Mouse (Mus musculus) mesoderm, embryonic 11.5 days (tissue): ENCODE results near the gene Fermt1.

Experiments
- DNase-seq: peaks from one replicate; pipeline ENCODE4 v3.0.0-alpha.2; 2012; ENCODE audit warnings: low read depth, low spot score

Gene Fermt1

DNA sequence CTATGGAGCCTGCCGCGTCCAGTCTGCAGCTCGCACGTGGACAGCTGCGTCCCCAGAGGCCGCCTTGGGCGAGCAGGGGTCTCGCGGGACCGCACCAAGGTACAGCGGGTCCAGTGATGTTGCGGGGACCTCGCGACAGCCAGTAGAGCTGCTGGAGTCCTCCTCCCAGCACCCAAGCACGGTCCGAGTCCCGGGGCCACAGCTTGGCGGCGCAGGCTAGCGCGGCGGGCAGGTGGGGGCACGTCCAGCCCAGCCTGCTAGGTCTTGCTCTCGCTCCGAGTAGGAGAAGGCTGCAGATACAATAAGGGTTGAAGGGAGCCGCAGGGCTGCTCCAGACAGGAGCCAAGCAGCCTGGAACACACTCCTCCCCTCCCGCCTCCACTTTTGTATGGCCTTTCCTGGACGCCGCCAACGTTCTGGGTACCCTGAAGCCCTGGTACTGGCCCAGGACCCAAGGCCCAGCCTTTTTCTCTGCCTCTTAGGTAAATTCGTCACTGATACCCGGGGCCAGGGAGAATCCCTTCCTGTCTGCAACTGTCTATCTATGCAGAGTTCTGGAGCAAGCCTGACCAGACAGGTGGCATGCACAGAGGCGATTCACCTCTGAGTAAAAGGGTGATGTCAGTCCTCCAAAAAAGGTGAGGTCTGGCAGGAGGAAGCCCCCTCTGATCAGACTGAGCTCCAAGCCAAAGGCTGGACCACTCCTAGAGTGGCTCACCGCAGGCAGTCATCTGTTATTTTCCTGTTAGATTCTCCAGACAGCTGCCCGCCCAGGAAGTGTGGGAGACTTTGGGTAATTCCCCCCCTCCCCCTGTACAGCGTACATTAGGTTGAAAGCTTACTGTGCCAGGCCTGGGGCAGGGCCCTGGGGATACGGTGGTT, at the start of gene Fermt1:
Fermt1 (minus strand) TSS at position 581 of the 882 bp plus-strand sequence.
- peak; percentile 35 for DNase-seq

GRCm38 (mm10) chr2:132992659-132993531, 47.2 kb upstream of the Fermt1 start:
- DNase-seq: no peak

GRCm38 (mm10) chr2:132989778-132990564, 44.3 kb upstream of the Fermt1 start:
- no peak for DNase-seq

- no peak for DNase-seq
These were observed 27.6 kb upstream of the Fermt1 start for GRCm38 (mm10) chr2:132973346-132973745.

- DNase-seq: peak; percentile 58
These were observed 25.1 kb upstream of the Fermt1 start for GRCm38 (mm10) chr2:132970772-132971173.

DNA sequence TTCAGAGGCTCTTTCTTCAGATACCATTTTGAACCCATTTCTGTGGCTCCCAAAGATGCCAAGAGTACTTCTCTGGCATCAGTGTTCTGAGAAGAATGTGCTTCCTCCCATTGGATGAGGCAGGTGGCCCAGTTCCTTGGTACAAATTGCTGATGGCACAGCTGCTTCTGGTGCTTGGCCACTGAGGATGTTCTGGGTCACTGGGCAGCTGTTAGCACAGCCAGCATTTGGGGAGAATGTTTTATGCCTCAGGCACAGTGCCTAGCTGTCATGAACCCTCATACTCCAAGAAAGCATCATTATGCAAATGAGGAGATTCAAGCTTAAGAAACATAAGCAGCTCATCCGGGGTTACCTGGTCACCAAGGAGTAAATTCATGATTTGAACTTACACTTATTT, 12.1 kb upstream of the Fermt1 start:
- DNase-seq: no peak

GRCm38 (mm10) chr2:132952197-132952596, 6.5 kb upstream of the Fermt1 start:
- peak; percentile 51 for DNase-seq

DNA sequence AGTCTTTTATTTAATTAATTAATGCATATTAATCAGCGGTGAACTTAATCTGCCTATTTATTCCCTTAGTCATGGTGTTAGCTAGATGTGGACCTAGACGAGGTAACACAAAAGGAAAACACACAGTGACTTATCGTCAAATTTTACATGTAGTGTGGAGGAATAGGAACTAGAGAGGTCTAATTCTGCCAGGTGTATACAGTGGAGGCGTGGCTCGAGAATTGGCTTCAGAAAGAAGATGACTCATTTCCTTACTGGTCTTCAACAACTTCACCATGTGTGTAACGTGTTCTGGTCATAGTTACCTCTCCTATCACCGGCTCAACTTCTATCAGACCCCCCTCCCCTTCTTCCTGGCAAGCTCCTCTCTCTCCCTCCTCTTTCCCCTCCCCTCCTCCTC, 2.5 kb upstream of the Fermt1 start:
- no peak for DNase-seq

DNA sequence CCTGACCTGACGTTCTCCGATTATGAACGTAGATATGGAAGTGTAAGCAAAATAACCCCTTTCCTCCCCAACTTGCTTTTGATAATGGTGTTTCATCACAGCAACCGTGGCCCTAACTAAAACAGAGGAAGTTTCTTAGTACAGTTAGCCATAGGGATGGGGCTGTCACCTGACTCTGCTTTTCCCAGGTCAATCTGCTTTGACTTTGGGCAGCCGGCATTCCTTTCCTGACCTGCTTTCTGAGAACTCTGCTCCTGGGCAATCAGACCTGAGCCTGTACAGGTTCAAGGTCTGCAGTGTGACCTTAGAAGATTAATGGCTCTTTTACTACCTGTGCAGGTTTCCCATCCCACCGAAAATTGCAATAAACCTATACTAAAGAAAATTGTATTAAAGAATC, 1.3 kb upstream of the Fermt1 start:
- no peak for DNase-seq

- peak; percentile 38 for DNase-seq
These were observed 888 bp downstream of the Fermt1 start for GRCm38 (mm10) chr2:132944711-132945325.

DNA sequence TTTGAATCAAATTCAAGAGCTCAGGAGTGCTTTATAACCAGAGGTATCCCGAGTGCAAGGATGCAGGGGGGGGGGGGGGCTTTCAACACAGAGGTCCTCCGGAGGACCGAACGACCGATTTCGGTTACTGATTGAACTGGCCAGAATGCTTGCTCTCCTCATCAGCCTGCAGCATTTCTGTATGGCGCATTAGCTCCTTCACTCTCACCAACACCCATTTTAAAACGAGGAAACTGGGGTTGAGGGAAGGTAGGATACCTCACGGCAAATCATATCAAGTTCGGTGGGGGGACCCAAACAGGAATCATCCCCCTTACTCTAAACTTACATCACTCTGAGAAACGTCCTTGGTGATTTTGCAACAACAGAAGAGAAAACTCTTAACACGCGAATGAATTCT, 1.7 kb downstream of the Fermt1 start:
- DNase-seq: no peak

DNA sequence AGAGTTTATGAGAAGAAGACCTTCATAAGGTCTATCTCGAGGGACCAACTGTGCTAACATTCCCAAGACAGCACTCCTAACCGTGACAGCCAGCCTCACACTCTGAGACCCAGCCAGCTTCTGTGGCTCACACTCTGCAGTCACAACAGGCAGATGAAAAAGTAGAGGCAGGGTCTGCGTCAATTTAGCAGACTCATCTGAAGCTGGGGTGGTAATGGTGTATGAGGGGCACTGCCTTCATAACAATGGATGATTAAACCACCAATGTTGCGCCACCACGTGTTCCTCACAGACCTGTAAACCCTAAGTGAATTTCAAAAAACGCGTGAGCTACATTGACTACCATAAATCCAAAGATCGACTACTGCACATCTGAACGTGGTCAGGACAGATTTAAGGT, 2.1 kb downstream of the Fermt1 start:
- no peak for DNase-seq

- no peak for DNase-seq
These were observed 6.7 kb downstream of the Fermt1 start for GRCm38 (mm10) chr2:132939056-132939455.

GRCm38 (mm10) chr2:132936176-132936575, 9.5 kb downstream of the Fermt1 start:
- DNase-seq: no peak

DNA sequence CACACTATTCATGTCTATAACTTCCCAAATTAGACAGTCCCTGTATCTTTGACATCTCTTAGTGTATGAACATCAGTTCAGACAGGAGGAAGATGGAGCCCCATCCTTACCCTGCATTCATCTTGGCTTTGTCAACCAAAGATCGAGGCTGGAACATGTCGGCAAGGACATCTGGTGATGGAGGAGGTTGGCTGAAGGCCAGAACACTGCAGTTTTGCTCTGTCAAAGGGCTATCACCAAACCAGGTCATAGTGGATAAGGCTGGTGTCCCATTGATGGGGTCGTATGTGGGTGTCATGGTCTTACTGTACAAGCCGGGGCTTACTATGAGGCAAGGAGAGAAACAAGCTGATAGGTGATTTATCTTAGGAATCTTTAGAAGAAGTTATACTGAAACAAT, 11.0 kb downstream of the Fermt1 start:
- no peak for DNase-seq

DNA sequence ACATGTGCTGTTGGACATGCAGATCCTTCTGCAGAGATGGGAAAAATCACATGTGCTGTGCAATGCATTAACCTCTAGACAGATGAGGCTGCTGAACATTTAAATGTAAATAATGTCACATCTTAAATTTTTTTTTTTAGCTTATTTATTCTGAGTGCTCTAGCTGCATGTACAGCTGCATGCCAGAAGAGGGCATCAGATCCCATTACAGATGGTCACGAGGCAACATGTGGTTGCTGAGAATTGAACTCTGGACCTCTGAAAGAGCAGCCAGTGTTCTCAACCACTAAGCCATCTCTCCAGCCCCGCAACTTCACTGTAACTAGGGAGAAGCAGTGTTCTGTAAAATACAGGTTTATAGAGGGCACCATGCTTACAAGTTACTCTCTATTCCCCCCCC, 11.6 kb downstream of the Fermt1 start:
- no peak for DNase-seq

DNA sequence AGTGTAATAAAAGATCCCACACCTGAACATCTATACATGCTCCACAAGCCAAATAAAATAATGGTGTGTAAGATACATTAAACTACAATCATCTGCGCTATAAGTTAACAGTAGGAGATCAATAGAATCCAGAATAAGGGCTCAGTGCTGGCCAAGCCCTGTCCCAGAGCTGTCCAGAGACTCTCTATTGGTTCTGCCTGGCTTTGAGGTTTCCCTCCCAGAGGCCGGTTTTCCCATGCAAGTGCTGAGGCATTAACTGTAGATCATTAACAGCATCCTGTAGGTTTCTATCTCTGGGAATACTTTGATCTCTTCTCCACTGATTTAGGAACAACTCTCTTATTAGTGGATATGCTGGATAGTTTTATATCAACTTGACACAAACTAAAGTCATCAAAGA, 16.7 kb downstream of the Fermt1 start:
- DNase-seq: no peak

DNA sequence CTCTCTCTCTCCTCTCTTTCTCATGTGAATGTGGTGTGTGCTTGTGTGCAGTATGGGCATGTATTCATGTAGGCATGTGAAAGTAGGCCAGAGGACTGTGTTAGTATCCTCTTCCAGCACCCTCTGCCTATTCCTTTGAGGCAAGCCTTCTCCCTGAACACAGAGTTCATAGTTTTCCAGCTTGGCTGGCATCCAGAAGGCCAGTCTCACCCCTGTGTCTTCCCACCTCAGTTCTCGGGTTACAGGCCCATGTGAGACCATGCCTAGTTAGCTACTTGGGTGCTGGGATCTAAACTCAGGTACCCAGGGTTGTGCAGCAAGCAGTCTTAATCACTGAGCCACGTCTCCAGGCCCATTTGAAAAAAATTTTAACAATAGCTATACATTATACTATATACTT, 17.8 kb downstream of the Fermt1 start:
- DNase-seq: no peak

DNA sequence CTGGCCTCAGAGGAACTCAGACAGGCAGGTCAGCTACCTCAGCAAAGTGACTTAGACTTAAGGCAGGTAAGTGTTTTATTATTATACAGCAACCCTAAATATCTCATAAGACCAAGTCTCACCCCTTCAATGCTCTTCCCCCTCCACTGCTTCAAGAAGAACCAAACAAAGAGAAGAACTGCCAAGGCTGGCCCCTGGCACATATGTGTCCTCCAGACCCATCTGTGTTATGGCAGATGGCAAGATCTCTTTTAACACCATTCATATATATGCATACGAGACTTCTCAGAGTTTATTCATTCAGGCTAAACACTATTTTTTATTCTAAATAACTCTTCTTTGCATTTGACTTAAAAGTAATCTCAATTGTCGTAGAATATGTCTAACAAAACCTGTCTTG, 18.4 kb downstream of the Fermt1 start:
- DNase-seq: no peak

DNA sequence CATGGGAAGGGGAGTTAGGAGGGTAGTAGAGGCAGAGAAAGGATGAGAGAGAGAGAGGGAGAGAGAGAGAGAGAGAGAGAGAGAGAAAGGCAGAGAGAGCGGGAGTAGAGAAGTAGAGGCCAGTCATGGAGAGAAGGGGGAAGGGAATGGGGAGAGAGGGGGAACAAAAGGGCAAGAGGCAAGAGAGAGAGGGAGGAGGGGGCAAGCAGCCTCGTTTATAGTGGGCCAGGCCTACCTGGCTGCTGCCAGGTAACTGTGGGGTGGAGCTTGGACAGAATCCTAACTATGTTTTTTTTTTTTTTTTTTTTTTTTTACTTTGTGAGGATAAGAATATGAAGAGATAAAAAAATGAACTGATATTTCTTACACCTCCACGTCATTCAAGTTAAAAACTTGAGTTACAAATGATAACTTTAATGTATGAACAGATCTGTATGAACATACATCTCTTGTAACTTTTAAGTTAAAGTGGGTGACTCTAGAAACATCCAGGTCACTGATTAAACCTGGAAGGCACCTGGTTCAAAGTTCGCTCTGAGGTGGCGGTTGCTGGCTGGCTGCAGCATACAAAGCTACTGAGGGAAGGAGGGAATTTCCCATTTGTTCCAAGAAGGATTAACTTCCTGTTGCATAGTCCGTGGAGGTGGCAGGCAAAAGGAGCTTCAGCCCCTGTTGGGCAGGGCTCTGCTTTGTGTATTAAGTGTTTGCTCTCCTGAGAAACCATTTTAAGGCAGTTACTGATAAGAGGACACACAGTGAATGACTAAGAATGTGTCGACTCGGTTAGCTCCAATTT, 22.2 kb downstream of the Fermt1 start:
- no peak for DNase-seq
